Mouse (Mus musculus) left cerebral cortex, adult 18-20 months (tissue): ENCODE results near the gene Mical3. TPM values are rescaled to one million over a fixed set of nuclear protein-coding genes. Genes with fewer than 3 reads are reported as not detected.

Source experiments
- DNase-seq, 2 experiments: peaks; one replicate each; pipeline ENCODE4 v3.0.0; 2021 to 2022; ENCODE audit warnings: low spot score in 2 of 2, mixed read lengths in 1 of 2
- long read RNA-seq, 2 experiments: library from polyadenylated mRNA; stranded (forward); transcript quantifications; one replicate each; pipeline ENCODE4 v2.0.0; 2021
- total RNA-seq, 2 experiments: library from RNA; stranded (reverse); gene quantifications; 2 replicates each; pipeline ENCODE4 v1.2.3; 2021

Gene Mical3
- total RNA-seq, result 100 to 1,000 TPM; 108 to 119 TPM
- long read RNA-seq, experiment 1, full-length matches to known transcripts, result 2 of 34 reads
- long read RNA-seq, experiment 1, partial matches to known transcripts, result 9 of 34 reads
- long read RNA-seq, experiment 1, other reads (novel, unspliced or antisense), result 23 of 34 reads
- long read RNA-seq, experiment 2, partial matches to known transcripts, result 2 of 19 reads
- long read RNA-seq, experiment 2, other reads (novel, unspliced or antisense), result 17 of 19 reads

- peak; percentile 77 to 85 for DNase-seq
Measured at GRCm38 (mm10) chr6:121130773-121131172, at the start of gene Mical3. Gene Mical3, minus strand, starts transcription at chr6:121130999.

GRCm38 (mm10) chr6:121179846-121180245 lies 49.0 kb upstream of the Mical3 start:
- no peak for DNase-seq

- peak; percentile 79 to 81 for DNase-seq
Measured at GRCm38 (mm10) chr6:121178700-121179358, 48.0 kb upstream of the Mical3 start.

GRCm38 (mm10) chr6:121177118-121177708 lies 46.4 kb upstream of the Mical3 start:
- DNase-seq, result no peak

- DNase-seq, result no peak
Measured at GRCm38 (mm10) chr6:121176731-121177098, 45.9 kb upstream of the Mical3 start.

GRCm38 (mm10) chr6:121176011-121176730 lies 45.4 kb upstream of the Mical3 start:
- DNase-seq, result no peak

GRCm38 (mm10) chr6:121174761-121175160 lies 44.0 kb upstream of the Mical3 start:
- DNase-seq, result no peak

GRCm38 (mm10) chr6:121173471-121173870 lies 42.7 kb upstream of the Mical3 start:
- no peak for DNase-seq

- DNase-seq, result no peak
Measured at GRCm38 (mm10) chr6:121171102-121171501, 40.3 kb upstream of the Mical3 start.

GRCm38 (mm10) chr6:121167381-121167975 lies 36.7 kb upstream of the Mical3 start:
- DNase-seq, result no peak

GRCm38 (mm10) chr6:121166098-121166552 lies 35.3 kb upstream of the Mical3 start:
- DNase-seq, result no peak

- no peak for DNase-seq
Measured at GRCm38 (mm10) chr6:121162616-121163015, 31.8 kb upstream of the Mical3 start.

GRCm38 (mm10) chr6:121160126-121160525 lies 29.3 kb upstream of the Mical3 start:
- DNase-seq, result no peak

GRCm38 (mm10) chr6:121159616-121160015 lies 28.8 kb upstream of the Mical3 start:
- no peak for DNase-seq

- no peak for DNase-seq
Measured at GRCm38 (mm10) chr6:121156030-121156429, 25.2 kb upstream of the Mical3 start.

GRCm38 (mm10) chr6:121154451-121155300 lies 23.9 kb upstream of the Mical3 start:
- peak; percentile 17 to 39 for DNase-seq

GRCm38 (mm10) chr6:121153177-121153576 lies 22.4 kb upstream of the Mical3 start:
- DNase-seq, result no peak

- DNase-seq, result no peak
Measured at GRCm38 (mm10) chr6:121151732-121152131, 20.9 kb upstream of the Mical3 start.

GRCm38 (mm10) chr6:121150126-121150525 lies 19.3 kb upstream of the Mical3 start:
- DNase-seq, result no peak

GRCm38 (mm10) chr6:121149420-121149819 lies 18.6 kb upstream of the Mical3 start:
- no peak for DNase-seq
